Mouse (Mus musculus) heart, embryonic 13.5 days (tissue): ENCODE measurements at regions not wholly inside any gene's neighbourhood (a gene's known extent, or its start where the extent isn't known, plus 50 kb on each side); places are given as distances from the start of the nearest gene placed in this dataset.

Source experiments
- ATAC-seq: fragments of 200-750 bp; cut with Nextera tagmentation; 2 replicates; pipeline ENCODE4 v1.8.0; 2017; ENCODE audit warnings: moderate TSS enrichment; ENCODE audit not compliant: insufficient number of reproducible peaks, low FRiP score, low TSS enrichment; ENCODE audit errors: extremely low read depth
- H3K27ac ChIP-seq: fragments of 300-500 bp; sonication (generic); replicated peaks from 2 replicates; pipeline ENCODE4 v1.5.1; 2015; ENCODE audit warnings: moderate library complexity, mild to moderate bottlenecking, inconsistent platforms
- H3K27me3 ChIP-seq: fragments of 300-500 bp; sonication (generic); replicated peaks from 2 replicates; pipeline ENCODE4 v1.6.1; 2015; ENCODE audit warnings: mild to moderate bottlenecking, inconsistent platforms
- H3K36me3 ChIP-seq: fragments of 300-500 bp; sonication (generic); 2 replicates; pipeline ENCODE4 v1.6.1; 2015; ENCODE audit warnings: mild to moderate bottlenecking, inconsistent platforms
- H3K4me1 ChIP-seq: fragments of 300-500 bp; sonication (generic); 2 replicates; pipeline ENCODE4 v1.6.1; 2015; ENCODE audit warnings: inconsistent platforms
- H3K4me2 ChIP-seq: fragments of 300-500 bp; sonication (generic); 2 replicates; pipeline ENCODE4 v1.6.1; 2015; ENCODE audit warnings: inconsistent platforms, mild to moderate bottlenecking, moderate library complexity
- H3K4me3 ChIP-seq: fragments of 300-500 bp; sonication (generic); 2 replicates; pipeline ENCODE4 v1.5.1; 2015; ENCODE audit warnings: moderate library complexity, mild to moderate bottlenecking, inconsistent platforms
- H3K9ac ChIP-seq: fragments of 300-500 bp; sonication (generic); 2 replicates; pipeline ENCODE4 v1.6.1; 2015; ENCODE audit warnings: inconsistent platforms, mild to moderate bottlenecking, moderate library complexity
- H3K9me3 ChIP-seq: fragments of 300-500 bp; sonication (generic); 2 replicates; pipeline ENCODE4 v1.6.1; 2016; ENCODE audit warnings: inconsistent platforms
- WGBS: fragments of 180-500 bp; shearing (Covaris S2); methylation state at CpG from one replicate; pipeline ENCODE4 v1.1.7; 2015; ENCODE audit warnings: mixed read lengths; 5-methylcytosine and 5-hydroxymethylcytosine counted together

DNA sequence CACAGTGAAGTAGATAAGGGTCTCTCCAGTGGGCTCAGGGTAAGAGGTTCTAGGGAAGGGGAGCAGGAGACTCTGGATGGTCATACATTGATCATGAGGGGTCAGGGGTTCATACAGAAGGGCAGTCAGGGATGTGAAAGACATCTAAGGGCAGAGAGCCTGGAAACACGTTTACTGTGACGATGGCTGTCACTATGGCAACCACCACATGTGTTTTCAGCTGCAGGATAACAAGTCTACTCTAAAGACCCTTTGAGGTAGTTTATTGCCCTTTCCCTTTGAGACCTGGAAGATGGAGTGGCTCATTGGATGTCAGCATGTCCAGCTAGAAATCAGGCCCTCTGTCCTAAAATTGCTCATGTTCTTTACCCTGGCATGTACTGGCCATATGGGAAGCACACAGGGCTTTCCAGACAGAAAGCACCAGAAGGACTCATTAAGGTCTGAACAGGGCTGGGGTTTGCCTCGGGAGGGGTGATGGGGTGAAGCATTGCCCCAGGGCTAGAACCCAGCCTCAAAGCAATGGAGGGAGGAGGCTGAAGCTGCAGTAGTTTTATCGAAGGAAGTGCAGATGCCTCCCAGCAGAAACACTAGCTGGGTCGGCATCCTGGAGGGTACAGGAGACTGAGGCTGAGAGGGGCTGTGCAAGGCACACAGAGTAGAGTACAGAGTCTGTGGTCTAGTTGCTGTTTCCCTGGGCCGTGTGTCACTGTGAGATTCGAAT is 271.0 kb upstream of the Myt1l start:
- no peak overlapping the region for H3K27ac ChIP-seq
- 33% methylated on average over 7 of the region's 7 CpGs for WGBS

DNA sequence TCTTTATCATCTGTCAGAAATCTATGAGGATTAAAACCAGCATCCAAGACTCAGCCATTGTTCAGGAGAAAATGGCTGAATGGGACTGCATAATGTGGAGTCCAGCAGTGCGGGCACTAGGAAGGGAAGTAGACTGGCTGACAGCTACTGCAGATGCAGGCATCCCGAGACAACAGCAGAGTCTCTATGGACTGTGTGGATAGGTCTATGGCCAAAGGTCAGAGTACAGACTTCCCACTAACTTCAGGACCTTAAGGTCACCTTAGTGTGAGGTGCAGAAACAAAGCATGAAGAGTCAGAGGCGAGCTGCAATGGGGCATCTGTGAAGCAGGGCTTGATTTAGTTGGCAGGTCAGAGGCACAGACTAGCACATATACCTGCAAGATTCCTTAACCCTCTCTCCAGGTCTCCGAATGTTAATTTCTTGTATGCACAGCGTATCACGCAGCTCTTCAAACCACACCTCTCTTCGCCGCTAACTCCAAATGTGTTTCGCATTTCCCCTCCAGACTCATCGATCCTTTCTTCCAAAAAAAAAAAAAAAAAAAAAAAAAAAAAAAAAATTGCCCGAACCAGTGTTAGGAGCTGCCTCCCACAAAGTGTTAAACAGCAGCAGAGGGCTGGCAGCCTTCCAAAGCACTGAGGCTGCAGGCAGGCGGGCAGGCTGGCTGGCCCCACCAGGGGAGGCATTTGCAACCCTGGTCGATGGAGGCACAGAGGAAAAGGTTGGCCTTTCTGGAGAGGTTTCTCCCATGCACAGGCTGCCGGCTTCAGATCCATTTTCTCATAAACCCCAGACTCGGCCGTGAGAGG is 270.2 kb upstream of the Myt1l start:
- H3K4me2 ChIP-seq = peak overlapping the region; percentile 51
- WGBS = 20% methylated on average over 16 of the region's 16 CpGs
- no peaks in the 10 kb centered on the region for H3K9me3 ChIP-seq
- no peak overlapping the region for H3K4me3 ChIP-seq
- peaks cover 12% of the 10 kb centered on the region for H3K27me3 ChIP-seq
- H3K36me3 ChIP-seq = no peaks in the 10 kb centered on the region
- peak overlapping the region; percentile 86 for H3K27ac ChIP-seq
- peaks cover 30% of the 10 kb centered on the region for H3K4me1 ChIP-seq
- no peak for ATAC-seq
- peak overlapping the region; percentile 30; the same call in 1 of the 2 replicates for H3K9ac ChIP-seq

More for the DNA sequence above, 271.0 kb upstream of the Myt1l start:
- H3K9ac ChIP-seq = no peak overlapping the region
- no peaks in the 10 kb centered on the region for H3K9me3 ChIP-seq
- no peak for ATAC-seq
- peaks cover 30% of the 10 kb centered on the region for H3K4me1 ChIP-seq
- no peak overlapping the region for H3K4me2 ChIP-seq
- H3K36me3 ChIP-seq = no peaks in the 10 kb centered on the region
- peaks cover 12% of the 10 kb centered on the region for H3K27me3 ChIP-seq
- no peak overlapping the region for H3K4me3 ChIP-seq

DNA sequence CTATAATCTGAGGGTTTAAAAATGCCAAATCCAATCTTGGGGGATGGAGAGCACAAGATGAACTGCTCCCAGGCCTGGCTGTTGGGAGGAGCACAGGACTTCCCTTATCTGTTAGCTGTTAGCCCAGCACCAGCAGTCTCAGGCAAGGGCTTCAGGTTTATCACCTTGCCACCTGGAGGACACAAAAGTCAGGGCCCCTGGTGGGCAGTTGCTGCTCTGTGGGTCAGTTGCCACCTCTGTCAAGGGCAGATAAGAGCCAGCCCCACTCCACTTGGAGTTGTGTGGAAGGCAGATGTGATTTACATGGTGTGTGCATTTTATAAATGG is 269.7 kb upstream of the Myt1l start:
- Histone ChIP-seq H3K27me3 (peaks cover 10% of the 10 kb centered on the region), H3K36me3 (no peaks in the 10 kb centered on the region), H3K4me3 (no peak overlapping the region), H3K4me1 (peaks cover 30% of the 10 kb centered on the region), H3K27ac (peak overlapping the region; percentile 86), H3K9me3 (no peaks in the 10 kb centered on the region), H3K4me2 (peak overlapping the region; percentile 51), H3K9ac (peak overlapping the region; percentile 30; the same call in 1 of the 2 replicates)
- no peak for ATAC-seq

DNA sequence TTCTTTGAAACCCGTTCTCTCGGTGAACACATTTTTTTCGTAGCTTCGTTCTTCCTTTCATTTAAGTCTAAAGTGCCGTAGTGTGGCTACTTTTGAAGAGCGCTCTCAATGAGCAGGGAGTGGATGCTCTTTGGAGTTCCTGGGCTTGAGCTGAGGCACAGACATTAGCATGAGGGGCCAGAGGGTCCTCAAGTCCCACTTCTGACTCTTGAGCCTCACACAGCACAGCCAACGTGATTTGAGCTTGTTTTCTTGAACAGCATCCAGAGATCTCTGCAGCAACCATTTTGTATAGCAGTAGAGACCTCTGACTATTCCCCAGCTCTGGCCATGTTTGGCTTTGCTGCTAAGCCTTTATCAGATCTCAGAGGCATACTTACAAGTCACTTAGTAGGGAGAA is 269.2 kb upstream of the Myt1l start:
- Histone ChIP-seq H3K9me3 (no peaks in the 10 kb centered on the region), H3K4me3 (no peak overlapping the region), H3K27me3 (peaks cover 10% of the 10 kb centered on the region), H3K36me3 (no peaks in the 10 kb centered on the region), H3K27ac (peak overlapping the region; percentile 86), H3K4me1 (peaks cover 30% of the 10 kb centered on the region), H3K9ac (no peak overlapping the region), H3K4me2 (no peak overlapping the region)
- ATAC-seq = no peak
- 60% methylated on average over 7 of the region's 7 CpGs for WGBS

DNA sequence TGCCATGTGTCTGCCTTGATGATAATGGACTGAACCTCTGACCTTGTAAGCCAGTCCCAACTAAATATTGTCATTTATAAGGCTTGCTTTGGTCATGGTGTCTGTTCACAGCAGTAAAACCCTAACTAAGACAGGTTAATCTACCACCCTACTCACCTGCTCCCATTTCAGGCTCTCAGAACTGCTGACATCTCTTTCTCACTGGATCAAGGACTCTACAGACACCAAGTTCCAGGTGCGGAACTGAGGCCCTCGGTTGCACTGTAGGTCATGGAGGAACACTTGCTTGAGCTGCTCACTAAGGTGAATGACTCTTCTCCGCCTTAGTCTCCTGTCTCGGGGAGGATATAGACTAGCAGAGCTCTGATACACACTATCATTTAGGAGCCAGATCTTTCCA is 254.0 kb upstream of the Myt1l start:
- 86% methylated on average over 4 of the region's 4 CpGs for WGBS
- H3K9ac ChIP-seq = no peak overlapping the region
- H3K4me2 ChIP-seq = no peak overlapping the region
- H3K4me1 ChIP-seq = 0 out of 2 replicates have a peak, but pooled peaks cover 4% of the 10 kb centered on the region
- no peak for ATAC-seq
- H3K27ac ChIP-seq = no peak overlapping the region
- H3K27me3 ChIP-seq = no peaks in the 10 kb centered on the region
- no peak overlapping the region for H3K4me3 ChIP-seq
- H3K9me3 ChIP-seq = no peaks in the 10 kb centered on the region; the same call in 1 of the 2 replicates
- no peaks in the 10 kb centered on the region for H3K36me3 ChIP-seq

DNA sequence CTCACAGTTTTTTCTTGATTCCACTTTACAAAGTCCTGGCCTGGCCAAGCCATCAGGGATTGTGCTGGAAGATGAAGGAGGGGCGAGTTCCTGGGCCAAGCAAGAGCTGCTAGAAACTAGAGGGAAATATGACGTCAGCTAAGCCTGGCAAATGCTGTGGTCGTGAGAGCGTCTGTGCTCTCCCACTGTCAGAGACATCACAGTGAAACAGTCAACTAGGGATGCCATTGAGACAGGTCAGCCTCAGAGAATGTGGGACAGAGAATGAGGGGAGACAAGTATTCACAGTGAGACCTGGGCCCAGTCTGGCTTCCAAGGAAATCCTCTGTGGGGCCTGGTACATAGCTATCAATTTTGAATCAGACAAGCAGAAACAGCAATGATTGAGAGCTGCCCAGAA is 252.5 kb upstream of the Myt1l start:
- Histone ChIP-seq H3K4me3 (no peak overlapping the region), H3K36me3 (no peaks in the 10 kb centered on the region), H3K27me3 (no peaks in the 10 kb centered on the region), H3K9ac (no peak overlapping the region), H3K4me1 (peaks cover 18% of the 10 kb centered on the region), H3K9me3 (no peaks in the 10 kb centered on the region), H3K27ac (no peak overlapping the region), H3K4me2 (no peak overlapping the region)
- ATAC-seq = no peak
- WGBS = 37% methylated on average over 4 of the region's 4 CpGs

DNA sequence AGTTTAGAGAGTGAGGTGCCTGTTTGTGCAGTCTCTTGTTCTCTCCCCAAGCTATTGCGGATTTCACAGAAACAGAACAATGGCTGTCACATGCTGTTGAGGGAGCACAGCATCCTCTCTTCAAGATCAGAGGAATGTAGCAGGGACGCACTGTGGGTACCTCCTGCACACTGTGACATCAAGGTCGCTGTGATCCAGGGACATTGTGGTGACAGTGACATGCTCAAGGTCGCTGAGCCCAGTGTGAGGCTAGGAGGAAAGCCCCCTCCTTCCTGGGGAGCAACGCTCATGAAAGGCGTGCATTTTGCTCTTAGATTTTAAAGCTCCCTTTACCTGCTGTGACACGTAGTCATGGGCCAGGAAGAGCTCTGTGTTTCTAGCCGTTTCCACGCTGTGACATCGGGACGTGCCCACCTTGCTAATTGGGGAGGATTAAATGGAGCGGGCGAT is 248.5 kb upstream of the Myt1l start:
- H3K27me3 ChIP-seq = no peaks in the 10 kb centered on the region
- peak overlapping the region; percentile 61 for H3K4me2 ChIP-seq
- peaks cover 27% of the 10 kb centered on the region for H3K4me1 ChIP-seq
- no peak for ATAC-seq
- H3K27ac ChIP-seq = peak overlapping the region; percentile 42
- no peaks in the 10 kb centered on the region for H3K9me3 ChIP-seq
- H3K9ac ChIP-seq = peak overlapping the region; percentile 63
- WGBS = 10% methylated on average over 13 of the region's 13 CpGs
- H3K4me3 ChIP-seq = peak overlapping the region; percentile 23; the same call in 1 of the 2 replicates
- no peaks in the 10 kb centered on the region for H3K36me3 ChIP-seq

DNA sequence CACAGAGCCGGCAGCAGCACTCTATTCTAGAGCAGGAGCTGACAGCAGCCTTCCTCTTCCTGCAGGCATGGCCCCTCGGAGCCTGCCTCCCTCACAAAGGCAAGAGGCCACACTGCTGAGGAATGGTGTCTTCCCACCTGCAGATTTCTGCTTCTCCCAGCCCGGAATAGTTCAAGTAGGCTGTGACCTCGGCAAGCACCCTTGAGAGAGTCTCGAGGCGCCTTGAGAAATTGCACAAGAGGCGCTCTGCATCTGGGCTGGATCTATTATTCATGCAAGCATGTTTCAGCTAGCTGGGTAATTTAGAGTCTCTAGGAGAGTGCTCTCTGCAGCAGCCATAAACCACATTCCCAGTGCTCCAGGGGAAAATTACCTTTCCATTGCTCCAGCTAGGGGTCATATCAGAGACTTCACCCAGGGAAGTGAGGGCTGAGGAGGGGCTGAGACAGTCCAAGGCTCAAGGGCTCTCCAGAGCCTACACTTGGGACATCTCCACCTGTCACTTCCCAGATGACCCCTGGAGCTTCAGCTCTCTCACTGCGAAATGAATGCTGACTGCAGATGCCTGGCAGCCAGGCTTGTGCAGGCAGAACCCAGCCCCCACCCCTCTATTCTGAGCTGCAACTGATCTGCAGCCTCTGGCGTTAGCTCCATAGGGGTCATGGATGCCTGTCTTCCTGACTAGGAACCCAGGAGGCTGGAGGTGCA is 247.9 kb upstream of the Myt1l start:
- no peak for ATAC-seq
- Histone ChIP-seq H3K4me3 (peak overlapping the region; percentile 23; the same call in 1 of the 2 replicates), H3K9me3 (no peaks in the 10 kb centered on the region), H3K4me2 (peak overlapping the region; percentile 61), H3K4me1 (peaks cover 27% of the 10 kb centered on the region), H3K27ac (peak overlapping the region; percentile 42), H3K36me3 (no peaks in the 10 kb centered on the region), H3K9ac (peak overlapping the region; percentile 63), H3K27me3 (no peaks in the 10 kb centered on the region)
- WGBS = 7% methylated on average over 9 of the region's 9 CpGs

DNA sequence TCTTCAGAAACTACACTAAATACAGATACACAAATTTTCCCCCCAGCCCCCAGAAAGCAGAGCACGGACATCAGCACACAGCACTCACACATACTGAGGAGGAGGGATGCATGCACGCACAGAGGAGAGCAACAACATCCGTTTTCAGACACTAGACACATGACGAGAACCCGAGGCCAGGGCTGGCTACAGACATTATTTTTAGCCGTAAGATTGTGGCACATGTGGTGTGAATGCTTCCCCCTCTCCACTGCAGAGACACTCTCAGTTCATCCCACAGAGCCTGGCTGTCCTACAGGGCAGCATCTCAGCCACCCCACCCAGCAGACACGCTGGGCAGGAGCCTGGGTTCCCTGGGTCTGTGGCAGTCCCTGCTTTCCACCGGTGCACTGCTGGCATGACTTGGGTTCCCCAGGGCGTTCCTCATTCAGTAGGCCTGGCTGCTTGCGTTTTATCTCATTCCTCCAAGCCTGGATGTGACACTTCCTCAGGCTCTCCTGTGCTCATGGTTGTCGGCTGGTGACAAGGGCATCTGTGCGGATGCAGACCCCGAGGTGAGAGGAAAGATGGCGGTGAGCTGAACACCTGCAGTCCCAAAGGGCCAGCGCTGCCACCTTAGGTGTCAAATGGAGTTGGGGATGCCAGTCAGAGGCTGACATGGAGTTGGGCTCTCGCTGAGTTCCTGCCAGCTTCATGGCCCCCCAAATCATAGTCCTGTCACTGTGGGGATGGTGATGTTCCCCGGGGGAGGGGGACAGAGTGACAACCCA is 247.1 kb upstream of the Myt1l start:
- H3K4me3 ChIP-seq = no peak overlapping the region
- peak overlapping the region; percentile 44; the same call in 1 of the 2 replicates for H3K9ac ChIP-seq
- peak overlapping the region; percentile 42 for H3K27ac ChIP-seq
- no peaks in the 10 kb centered on the region for H3K36me3 ChIP-seq
- WGBS = 35% methylated on average over 17 of the region's 17 CpGs
- H3K27me3 ChIP-seq = no peaks in the 10 kb centered on the region
- 0 out of 2 replicates have a peak, but pooled peaks have one; percentile 4 for ATAC-seq
- peak overlapping the region; percentile 61 for H3K4me2 ChIP-seq
- H3K9me3 ChIP-seq = no peaks in the 10 kb centered on the region
- H3K4me1 ChIP-seq = peaks cover 22% of the 10 kb centered on the region

DNA sequence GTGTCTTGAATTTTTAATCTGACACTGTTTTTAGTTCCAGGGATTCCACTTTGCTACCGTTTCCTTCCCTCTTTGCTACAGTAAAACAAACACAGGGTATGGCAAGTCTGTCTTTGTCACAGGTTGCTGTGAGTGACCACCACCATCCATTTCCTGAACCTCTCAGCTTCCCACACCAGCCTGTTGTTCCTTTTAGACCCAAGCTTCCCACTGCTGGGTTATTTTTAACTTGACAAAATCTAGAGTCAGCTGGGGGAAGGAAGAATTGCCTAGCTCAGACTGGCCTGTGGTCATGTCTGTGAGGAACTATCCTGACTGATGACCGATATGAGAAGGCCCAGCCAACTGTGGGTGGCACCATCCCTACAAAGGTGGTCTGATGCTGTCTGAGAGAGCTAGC is 239.4 kb upstream of the Myt1l start:
- Histone ChIP-seq H3K9ac (no peak overlapping the region), H3K9me3 (no peaks in the 10 kb centered on the region), H3K4me1 (peaks cover 13% of the 10 kb centered on the region), H3K27ac (no peak overlapping the region), H3K4me3 (no peak overlapping the region), H3K36me3 (no peaks in the 10 kb centered on the region), H3K27me3 (no peaks in the 10 kb centered on the region), H3K4me2 (no peak overlapping the region)
- no peak for ATAC-seq
- WGBS = 49% methylated on average over 2 of the region's 2 CpGs
